Mouse (Mus musculus) left cerebral cortex, adult 11 months (tissue): Measurements from ENCODE around the gene Sccpdh.
"Not testable (repeated sequence)": the region's sequence is repeated elsewhere in the genome, so short reads cannot be mapped to it uniquely, and the experiment has no call there.

Source experiments
- DNase-seq: peaks from one replicate; pipeline ENCODE4 v3.0.0; 2022; ENCODE audit warnings: low spot score

The Sccpdh gene

GRCm38 (mm10) chr1:179668836-179669537 is 977 bp downstream of the Sccpdh start:
- no peak for DNase-seq

- no peak for DNase-seq
These were observed 6.3 kb downstream of the Sccpdh start for GRCm38 (mm10) chr1:179674355-179674754.

GRCm38 (mm10) chr1:179677031-179677430 is 9.0 kb downstream of the Sccpdh start:
- no peak for DNase-seq

GRCm38 (mm10) chr1:179679326-179679725 is 11.3 kb downstream of the Sccpdh start:
- no peak for DNase-seq

GRCm38 (mm10) chr1:179682753-179683152 is 14.7 kb downstream of the Sccpdh start:
- not testable (repeated sequence) for DNase-seq

GRCm38 (mm10) chr1:179686348-179686747 is 18.3 kb downstream of the Sccpdh start:
- DNase-seq = no peak

GRCm38 (mm10) chr1:179686781-179687180 is 18.8 kb downstream of the Sccpdh start:
- DNase-seq = no peak

- DNase-seq = no peak
These were observed 19.3 kb downstream of the Sccpdh start for GRCm38 (mm10) chr1:179687305-179687704.

- DNase-seq = no peak
These were observed 20.0 kb downstream of the Sccpdh start for GRCm38 (mm10) chr1:179687966-179688365.

- DNase-seq = no peak
These were observed 20.4 kb downstream of the Sccpdh start for GRCm38 (mm10) chr1:179688415-179688814.

GRCm38 (mm10) chr1:179688914-179689313 is 20.9 kb downstream of the Sccpdh start:
- no peak for DNase-seq

- DNase-seq = no peak
These were observed 21.5 kb downstream of the Sccpdh start for GRCm38 (mm10) chr1:179689479-179689878.

GRCm38 (mm10) chr1:179704150-179704549 is 36.1 kb downstream of the Sccpdh start:
- no peak for DNase-seq

- no peak for DNase-seq
These were observed 37.1 kb downstream of the Sccpdh start for GRCm38 (mm10) chr1:179705154-179705553.

GRCm38 (mm10) chr1:179709390-179709789 is 41.4 kb downstream of the Sccpdh start:
- DNase-seq = peak; percentile 76

- DNase-seq = no peak
These were observed 42.7 kb downstream of the Sccpdh start for GRCm38 (mm10) chr1:179710739-179711138.

GRCm38 (mm10) chr1:179712658-179713057 is 44.6 kb downstream of the Sccpdh start:
- no peak for DNase-seq

GRCm38 (mm10) chr1:179713367-179713766 is 45.4 kb downstream of the Sccpdh start:
- DNase-seq = no peak

- DNase-seq = not testable (repeated sequence)
These were observed 47.3 kb downstream of the Sccpdh start for GRCm38 (mm10) chr1:179715289-179715688.

- DNase-seq = no peak
These were observed 47.8 kb downstream of the Sccpdh start for GRCm38 (mm10) chr1:179715786-179716185.

GRCm38 (mm10) chr1:179722811-179723469 is 54.9 kb downstream of the Sccpdh start:
- no peak for DNase-seq

GRCm38 (mm10) chr1:179728661-179729060 is 60.7 kb downstream of the Sccpdh start:
- no peak for DNase-seq

GRCm38 (mm10) chr1:179731391-179731790 is 63.4 kb downstream of the Sccpdh start:
- no peak for DNase-seq
